Mouse (Mus musculus) neural tube, embryonic 15.5 days (tissue): ENCODE data around the gene Il12a. TPM values are rescaled to one million over a fixed set of nuclear protein-coding genes. Genes with fewer than 3 reads are reported as not detected.
"Not testable (repeated sequence)": the region's sequence is repeated elsewhere in the genome, so short reads cannot be mapped to it uniquely, and the experiment has no call there.

Experiments used
- ATAC-seq: fragments of 200-750 bp; cut with Nextera tagmentation; 2 replicates; pipeline ENCODE4 v1.8.0; 2017; ENCODE audit warnings: mild to moderate bottlenecking, moderate TSS enrichment, moderate library complexity; ENCODE audit not compliant: low FRiP score
- H3K27ac ChIP-seq: fragments of 300-500 bp; sonication (generic); replicated peaks from 2 replicates; pipeline ENCODE4 v1.5.1; 2015; ENCODE audit warnings: mild to moderate bottlenecking, inconsistent platforms
- H3K27me3 ChIP-seq: fragments of 300-500 bp; sonication (generic); replicated peaks from 2 replicates; pipeline ENCODE4 v1.6.1; 2015; ENCODE audit warnings: inconsistent platforms
- H3K36me3 ChIP-seq: fragments of 300-500 bp; sonication (generic); 2 replicates; pipeline ENCODE4 v1.6.1; 2015; ENCODE audit warnings: inconsistent platforms
- H3K4me1 ChIP-seq: fragments of 300-500 bp; sonication (generic); 2 replicates; pipeline ENCODE4 v1.6.1; 2015; ENCODE audit warnings: inconsistent platforms
- H3K4me2 ChIP-seq: fragments of 300-500 bp; sonication (generic); 2 replicates; pipeline ENCODE4 v1.6.1; 2015; ENCODE audit warnings: inconsistent platforms, mild to moderate bottlenecking, moderate library complexity
- H3K4me3 ChIP-seq: fragments of 300-500 bp; sonication (generic); replicated peaks from 2 replicates; pipeline ENCODE4 v1.5.1; 2015; ENCODE audit warnings: mild to moderate bottlenecking, inconsistent platforms
- H3K9ac ChIP-seq: fragments of 300-500 bp; sonication (generic); replicated peaks from 2 replicates; pipeline ENCODE4 v1.6.1; 2015; ENCODE audit warnings: mild to moderate bottlenecking, inconsistent platforms
- H3K9me3 ChIP-seq: fragments of 300-500 bp; sonication (generic); replicated peaks from 2 replicates; pipeline ENCODE4 v1.6.1; 2016; ENCODE audit warnings: inconsistent platforms
- WGBS: fragments of 180-500 bp; shearing (Covaris S2); methylation state at CpG from one replicate; pipeline ENCODE4 v1.1.7; 2015; ENCODE audit warnings: mixed read lengths; 5-methylcytosine and 5-hydroxymethylcytosine counted together
- polyA plus RNA-seq: library from polyadenylated mRNA; unstranded; fragments of >200 nt; fragmentation: Nextera tagmentation; extraction: Ambion mirVana; gene quantifications from 2 replicates; pipeline ENCODE4 v1.2.1, GENCODE M21; 2015

Il12a gene
- polyA plus RNA-seq, 1 experiment from 2014 or later, result not detected

DNA sequence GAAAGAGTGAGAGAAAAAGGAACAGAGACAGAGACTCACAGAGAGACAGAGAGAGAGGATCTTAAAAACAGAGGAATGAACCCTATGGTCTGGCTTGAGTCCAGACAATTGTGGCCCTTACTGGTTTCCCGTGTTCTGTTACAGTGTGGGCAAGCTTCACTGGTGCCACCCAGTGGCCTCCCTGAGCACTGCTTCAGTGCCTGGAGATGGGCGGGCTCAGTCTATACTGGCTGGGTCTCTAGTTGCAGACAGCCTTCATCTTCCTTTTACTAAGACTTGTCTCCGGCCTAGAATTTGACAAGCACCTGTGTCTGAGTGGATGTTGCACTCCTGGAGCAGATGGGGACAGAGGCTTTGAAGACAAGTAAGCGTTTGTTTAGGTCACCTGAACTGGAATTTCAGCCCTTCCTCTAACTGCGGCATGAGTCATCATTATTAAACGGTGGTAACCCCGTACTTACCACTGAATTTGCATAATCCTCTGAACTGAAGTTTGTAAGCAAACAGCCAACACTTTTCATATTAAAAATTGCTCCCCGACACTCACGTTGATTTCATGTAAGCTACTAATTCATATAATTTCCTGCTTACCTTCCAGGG lies 18.9 kb downstream of the Il12a start:
- ATAC-seq, result peak; percentile 72
- H3K27me3 ChIP-seq, result no peaks in the 10 kb centered on the region
- no peak overlapping the region for H3K27ac ChIP-seq
- H3K9me3 ChIP-seq, result no peaks in the 10 kb centered on the region
- no peak overlapping the region for H3K4me3 ChIP-seq
- 61% methylated on average over 9 of the region's 9 CpGs for WGBS
- no peak overlapping the region for H3K4me2 ChIP-seq
- H3K4me1 ChIP-seq, result no peaks in the 10 kb centered on the region
- H3K9ac ChIP-seq, result no peak overlapping the region
- H3K36me3 ChIP-seq, result no peaks in the 10 kb centered on the region

DNA sequence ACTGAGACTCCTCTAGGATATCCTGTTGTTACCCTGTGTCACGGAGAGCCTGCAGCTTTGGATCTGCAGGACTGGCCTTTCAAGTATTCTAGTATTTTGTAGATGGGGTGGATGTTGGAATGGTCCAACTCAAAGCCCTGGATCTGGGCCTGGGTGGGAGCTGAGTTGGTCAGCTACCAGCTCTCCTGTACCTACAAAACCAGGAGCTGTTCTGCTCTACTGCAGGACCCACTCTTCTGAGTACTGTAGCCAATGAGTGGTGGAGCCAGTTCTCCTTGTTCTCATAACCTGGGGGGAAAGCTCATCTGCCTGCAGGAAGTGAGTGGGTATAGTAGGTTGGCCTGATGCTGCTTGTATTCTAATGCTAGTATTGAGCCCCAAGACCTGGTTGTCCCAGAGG lies 20.0 kb downstream of the Il12a start:
- Histone ChIP-seq H3K27me3 (no peaks in the 10 kb centered on the region), H3K4me1 (no peaks in the 10 kb centered on the region), H3K36me3 (no peaks in the 10 kb centered on the region), H3K9me3 (no peaks in the 10 kb centered on the region), H3K4me2 (no peak overlapping the region), H3K9ac (no peak overlapping the region), H3K4me3 (no peak overlapping the region), H3K27ac (no peak overlapping the region)
- ATAC-seq, result no peak
- WGBS, result 90% methylated on average over 1 of the region's 1 CpGs

DNA sequence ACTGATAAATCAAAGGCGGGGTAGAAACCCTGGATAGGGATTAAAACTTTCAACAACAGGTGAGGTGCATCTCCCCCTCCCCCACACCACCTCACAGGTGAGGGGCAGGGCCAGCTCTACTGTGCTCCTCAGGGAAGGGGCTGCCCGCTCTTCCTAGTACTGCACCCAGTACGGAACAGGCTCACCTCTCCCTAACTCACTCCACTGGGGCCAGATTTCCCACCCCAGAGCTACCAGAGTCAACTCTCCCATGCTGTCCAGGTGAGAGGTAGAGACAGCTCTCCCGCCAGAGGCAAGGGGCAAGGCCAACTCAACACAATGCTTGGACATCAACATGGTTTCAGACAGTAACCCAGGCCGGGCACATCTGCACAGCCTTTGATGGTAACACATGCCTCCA lies 21.1 kb downstream of the Il12a start:
- Histone ChIP-seq H3K4me1 (no peaks in the 10 kb centered on the region), H3K9ac (no peak overlapping the region), H3K4me3 (no peak overlapping the region), H3K9me3 (no peaks in the 10 kb centered on the region), H3K27ac (no peak overlapping the region), H3K27me3 (no peaks in the 10 kb centered on the region), H3K4me2 (no peak overlapping the region), H3K36me3 (no peaks in the 10 kb centered on the region)
- WGBS, result 91% methylated on average over 5 of the region's 5 CpGs
- peak; percentile 38; the same call in 1 of the 2 replicates for ATAC-seq

DNA sequence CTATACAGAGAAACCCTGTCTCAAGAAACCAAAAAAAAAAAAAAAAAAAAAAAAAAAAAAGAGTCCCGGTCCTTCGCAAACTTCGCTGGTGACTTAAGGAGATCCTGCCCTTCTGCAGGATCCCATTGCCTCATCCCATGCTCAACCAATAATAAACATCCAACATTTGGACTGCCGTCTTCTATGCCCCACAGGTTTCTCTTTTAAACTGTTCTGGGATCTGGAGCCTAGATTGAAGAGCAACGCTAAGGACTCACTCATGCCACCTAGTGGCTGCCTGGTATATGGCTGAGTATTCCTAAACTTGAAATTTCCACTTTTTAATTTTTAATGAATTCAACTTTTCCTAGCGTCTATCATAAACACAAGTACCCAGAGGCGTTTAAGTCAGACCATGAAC lies 23.1 kb downstream of the Il12a start:
- no peaks in the 10 kb centered on the region for H3K27me3 ChIP-seq
- ATAC-seq, result no peak
- no peak overlapping the region for H3K4me3 ChIP-seq
- 16% methylated on average over 7 of the region's 7 CpGs for WGBS
- H3K4me1 ChIP-seq, result no peaks in the 10 kb centered on the region
- no peaks in the 10 kb centered on the region for H3K36me3 ChIP-seq
- H3K9me3 ChIP-seq, result no peaks in the 10 kb centered on the region
- H3K27ac ChIP-seq, result no peak overlapping the region
- no peak overlapping the region for H3K9ac ChIP-seq
- peak overlapping the region; percentile 34 for H3K4me2 ChIP-seq

DNA sequence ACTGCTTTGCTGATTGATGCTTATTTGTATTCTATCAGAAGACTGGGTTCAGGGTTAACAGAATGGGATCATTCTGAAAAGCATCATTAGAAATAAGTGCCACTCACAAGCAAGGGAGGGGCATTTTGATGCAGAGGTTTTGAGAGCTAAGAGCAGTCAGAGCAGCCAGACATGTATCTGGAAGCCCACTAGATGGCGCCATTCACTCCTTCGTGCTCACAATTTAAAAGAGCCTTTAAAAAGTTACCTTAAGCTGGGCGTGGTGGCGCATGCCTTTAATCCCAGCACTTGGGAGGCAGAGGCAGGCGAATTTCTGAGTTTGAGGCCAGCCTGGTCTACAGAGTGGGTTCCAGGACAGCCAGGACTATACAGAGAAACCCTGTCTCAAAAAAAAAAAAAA lies 26.9 kb downstream of the Il12a start:
- H3K36me3 ChIP-seq, H3K4me1 ChIP-seq, H3K27me3 ChIP-seq, H3K9me3 ChIP-seq, H3K4me3 ChIP-seq, H3K4me2 ChIP-seq, H3K27ac ChIP-seq, ATAC-seq, H3K9ac ChIP-seq: not testable (repeated sequence)
- 45% methylated on average over 5 of the region's 5 CpGs for WGBS

DNA sequence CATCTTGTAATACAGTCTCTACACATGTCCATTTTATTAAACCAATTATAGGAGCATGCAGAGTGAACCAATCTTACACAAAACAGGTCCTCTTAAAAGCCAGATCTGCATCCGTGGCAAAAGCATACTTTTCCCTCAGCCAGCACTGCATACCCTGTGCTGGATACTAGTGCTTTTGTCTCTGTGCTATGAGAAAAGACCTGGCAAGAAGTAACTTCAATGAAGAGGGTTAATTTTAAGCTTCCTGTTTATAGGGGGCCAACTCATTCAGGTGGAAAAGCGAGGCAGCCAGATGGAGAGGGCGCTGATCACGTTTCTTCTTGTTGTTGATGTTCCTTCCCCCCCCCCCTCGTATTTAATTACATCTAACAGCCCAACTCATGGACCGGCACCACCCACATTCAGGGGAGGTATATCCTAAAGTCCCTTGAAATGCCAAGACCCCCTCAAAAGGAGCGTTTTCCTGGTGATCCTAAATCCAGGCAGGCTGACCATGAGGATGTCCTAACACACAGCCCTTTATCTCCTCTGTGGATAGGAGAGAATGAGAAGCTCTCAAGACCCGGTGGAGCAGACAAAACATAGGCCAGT lies 28.9 kb downstream of the Il12a start:
- ATAC-seq, result no peak
- Histone ChIP-seq H3K4me1 (no peaks in the 10 kb centered on the region), H3K27me3 (no peaks in the 10 kb centered on the region), H3K4me3 (no peak overlapping the region), H3K9me3 (no peaks in the 10 kb centered on the region), H3K9ac (no peak overlapping the region), H3K27ac (no peak overlapping the region), H3K36me3 (no peaks in the 10 kb centered on the region), H3K4me2 (no peak overlapping the region)
- WGBS, result 70% methylated on average over 8 of the region's 8 CpGs

DNA sequence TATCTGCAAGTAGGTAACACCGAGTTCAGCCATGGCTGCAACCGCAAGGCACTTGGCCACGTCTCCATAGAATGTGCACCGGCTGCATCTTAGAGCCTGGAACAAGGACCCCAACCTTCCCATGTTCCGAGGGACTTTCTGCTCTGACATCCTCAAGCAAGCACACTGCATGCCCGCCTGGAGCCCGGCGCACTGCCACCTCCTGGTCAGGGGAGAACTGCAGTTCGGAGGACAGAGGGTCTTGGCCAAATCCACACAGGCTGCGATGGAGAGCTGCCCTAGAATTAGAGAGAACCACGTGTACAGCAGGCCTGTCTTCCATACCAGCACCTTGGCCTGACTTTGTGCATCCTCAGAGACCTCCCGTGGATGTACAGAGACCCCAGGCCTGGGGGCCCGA lies 29.8 kb downstream of the Il12a start:
- H3K36me3 ChIP-seq, result no peaks in the 10 kb centered on the region

DNA sequence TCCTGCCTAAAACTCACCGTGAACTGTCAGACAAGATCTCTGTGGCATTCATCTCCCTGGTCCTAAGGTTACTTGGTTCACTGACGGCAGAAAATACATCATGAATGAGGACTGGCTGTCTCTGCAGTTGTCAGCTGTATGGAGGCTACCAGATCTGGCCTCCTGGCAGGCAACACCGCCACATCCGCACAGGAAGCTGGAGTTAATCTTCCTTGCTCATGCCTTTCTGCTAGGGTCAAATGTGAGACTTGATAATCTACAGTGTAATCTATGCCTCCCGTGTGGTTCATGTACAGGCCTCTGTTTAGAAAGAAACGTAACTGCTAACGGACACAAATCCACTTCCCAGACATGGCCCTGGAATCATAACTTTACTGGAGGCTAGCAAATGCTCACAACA lies 51.5 kb downstream of the Il12a start:
- Histone ChIP-seq H3K4me3 (no peak overlapping the region), H3K4me1 (no peaks in the 10 kb centered on the region), H3K9me3 (no peaks in the 10 kb centered on the region), H3K36me3 (no peaks in the 10 kb centered on the region), H3K27ac (no peak overlapping the region), H3K4me2 (no peak overlapping the region), H3K9ac (no peak overlapping the region), H3K27me3 (no peaks in the 10 kb centered on the region)
- no peak for ATAC-seq
- WGBS, result 82% methylated on average over 7 of the region's 7 CpGs

More for the DNA sequence above, 29.8 kb downstream of the Il12a start:
- Histone ChIP-seq H3K4me2 (no peak overlapping the region), H3K4me3 (no peak overlapping the region), H3K9me3 (no peaks in the 10 kb centered on the region), H3K4me1 (no peaks in the 10 kb centered on the region), H3K27me3 (no peaks in the 10 kb centered on the region), H3K27ac (no peak overlapping the region), H3K9ac (no peak overlapping the region)
- no peak for ATAC-seq
- 41% methylated on average over 13 of the region's 13 CpGs for WGBS

DNA sequence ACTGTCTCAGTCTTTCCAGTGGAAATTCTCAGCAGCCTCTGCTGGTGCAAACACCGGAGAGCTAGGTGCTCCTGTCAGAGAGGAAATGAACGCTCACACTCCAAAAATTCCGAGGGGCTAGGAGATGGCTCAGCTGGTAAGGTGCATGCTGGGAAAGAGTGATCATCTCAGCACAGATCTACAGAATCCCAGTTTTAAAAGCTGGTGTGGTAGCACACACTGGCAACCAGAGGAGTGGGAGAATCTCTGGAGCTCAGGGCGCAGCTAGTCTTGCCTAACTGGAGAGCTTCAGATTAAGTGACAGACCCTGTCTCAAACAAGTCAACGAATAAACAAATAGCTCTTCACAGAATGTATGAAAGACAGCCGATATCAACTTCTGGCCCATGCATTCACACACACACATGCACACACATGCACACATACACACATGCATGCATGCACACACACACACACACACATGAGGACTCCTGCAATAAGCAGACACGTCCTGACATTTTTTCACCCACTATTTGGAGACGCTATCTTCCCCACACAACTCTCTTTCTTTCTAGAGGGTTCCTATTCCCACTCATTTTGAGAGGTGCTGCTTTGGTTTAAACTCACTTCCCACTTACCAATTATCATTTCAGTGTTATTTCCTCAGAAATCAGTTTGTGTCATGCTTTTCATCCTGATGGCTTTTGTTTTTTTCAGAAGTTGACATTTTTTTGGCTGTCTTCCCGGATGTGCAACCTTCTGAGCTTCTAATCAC lies 52.5 kb downstream of the Il12a start:
- Histone ChIP-seq H3K27ac (no peak overlapping the region), H3K9ac (no peak overlapping the region), H3K36me3 (no peaks in the 10 kb centered on the region), H3K27me3 (no peaks in the 10 kb centered on the region), H3K4me3 (no peak overlapping the region), H3K9me3 (no peaks in the 10 kb centered on the region), H3K4me1 (no peaks in the 10 kb centered on the region), H3K4me2 (no peak overlapping the region)
- ATAC-seq, result no peak
- WGBS, result 89% methylated on average over 9 of the region's 9 CpGs

DNA sequence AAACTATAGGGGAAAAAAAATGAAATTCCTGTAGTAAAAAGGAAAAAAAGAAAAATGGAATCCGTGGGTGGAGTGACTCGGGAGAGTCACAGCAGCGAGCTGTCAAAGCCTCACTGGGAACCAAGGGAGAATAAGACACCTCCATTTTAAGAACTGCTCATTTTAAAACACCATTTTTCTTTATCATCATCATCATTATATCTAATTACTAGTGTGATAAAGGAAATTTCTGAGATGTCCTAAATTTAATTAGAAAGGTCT lies 53.0 kb downstream of the Il12a start:
- Histone ChIP-seq H3K27me3 (no peaks in the 10 kb centered on the region), H3K36me3 (no peaks in the 10 kb centered on the region), H3K4me1 (no peaks in the 10 kb centered on the region), H3K9ac (no peak overlapping the region), H3K4me3 (no peak overlapping the region), H3K4me2 (no peak overlapping the region), H3K9me3 (no peaks in the 10 kb centered on the region), H3K27ac (no peak overlapping the region)
- 72% methylated on average over 3 of the region's 3 CpGs for WGBS
- ATAC-seq, result no peak

DNA sequence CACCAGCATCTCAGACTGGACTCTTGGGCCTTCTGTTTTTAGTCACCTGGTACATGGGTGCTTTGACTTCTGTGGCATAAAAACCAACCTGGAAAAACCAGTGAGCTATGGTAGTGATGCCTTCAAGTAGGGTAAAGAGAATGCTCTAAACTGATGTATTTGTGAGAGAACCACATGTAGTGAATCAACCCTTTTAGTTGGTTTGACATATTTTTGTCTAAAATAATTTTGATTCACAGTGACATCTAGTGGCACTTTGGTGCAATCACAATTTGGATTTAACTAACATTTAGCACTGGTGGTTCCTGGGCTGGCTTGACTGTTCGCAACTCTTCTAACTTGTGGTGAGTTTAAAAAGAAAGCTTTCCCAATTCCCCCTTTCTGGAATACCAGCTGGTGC lies 53.7 kb downstream of the Il12a start:
- 90% methylated on average over 1 of the region's 1 CpGs for WGBS
- no peak overlapping the region for H3K4me2 ChIP-seq
- no peak overlapping the region for H3K4me3 ChIP-seq
- no peaks in the 10 kb centered on the region for H3K9me3 ChIP-seq
- H3K4me1 ChIP-seq, result no peaks in the 10 kb centered on the region
- no peak overlapping the region for H3K27ac ChIP-seq
- ATAC-seq, result no peak
- H3K27me3 ChIP-seq, result no peaks in the 10 kb centered on the region
- H3K9ac ChIP-seq, result no peak overlapping the region
- no peaks in the 10 kb centered on the region for H3K36me3 ChIP-seq

DNA sequence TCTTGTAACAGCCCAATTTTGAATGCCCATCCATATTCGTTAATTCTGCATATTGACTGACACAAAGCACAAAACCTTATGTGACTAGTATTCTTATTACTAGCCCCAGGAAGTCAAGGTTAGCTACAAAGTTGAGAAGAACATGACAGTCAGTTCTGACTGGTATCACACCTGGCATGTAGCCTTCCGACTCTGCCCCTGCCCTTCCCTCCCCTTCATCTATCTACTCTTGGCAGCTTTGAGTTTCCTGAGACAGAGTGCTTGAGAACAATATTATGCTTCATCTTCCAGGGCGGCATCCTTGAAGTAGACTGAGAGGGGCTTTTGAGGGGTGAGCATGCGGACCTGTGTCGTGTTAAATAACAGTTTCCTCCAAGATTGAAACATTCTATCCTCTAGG lies 54.6 kb downstream of the Il12a start:
- no peak overlapping the region for H3K9ac ChIP-seq
- no peak for ATAC-seq
- no peak overlapping the region for H3K4me2 ChIP-seq
- no peaks in the 10 kb centered on the region for H3K36me3 ChIP-seq
- H3K4me1 ChIP-seq, result no peaks in the 10 kb centered on the region
- H3K9me3 ChIP-seq, result no peaks in the 10 kb centered on the region
- 87% methylated on average over 5 of the region's 5 CpGs for WGBS
- H3K27me3 ChIP-seq, result no peaks in the 10 kb centered on the region
- H3K4me3 ChIP-seq, result no peak overlapping the region
- H3K27ac ChIP-seq, result no peak overlapping the region
